Mouse (Mus musculus) retina, postnatal 1 day (tissue): ENCODE results near the gene Tirap.
A peak's percentile ranks its signal among the peaks of the same experiment; 100 is the strongest.
"Not testable (repeated sequence)": the region's sequence is repeated elsewhere in the genome, so short reads cannot be mapped to it uniquely, and the experiment has no call there.

Source experiments
- DNase-seq: peaks from one replicate; pipeline ENCODE4 v3.0.0-alpha.2; 2012

Tirap gene

GRCm38 (mm10) chr9:35187351-35187903, 12.7 kb downstream of the Tirap start:
- no peak for DNase-seq

GRCm38 (mm10) chr9:35186430-35186829, 13.7 kb downstream of the Tirap start:
- DNase-seq = no peak

GRCm38 (mm10) chr9:35183359-35183758, 16.7 kb downstream of the Tirap start:
- DNase-seq = no peak

GRCm38 (mm10) chr9:35182832-35183231, 17.3 kb downstream of the Tirap start:
- DNase-seq = no peak

GRCm38 (mm10) chr9:35176124-35176659, 23.9 kb downstream of the Tirap start:
- no peak for DNase-seq

GRCm38 (mm10) chr9:35175251-35176123, 24.6 kb downstream of the Tirap start, which contains the start of gene Dcps:
TSS of gene Dcps (minus strand) at chr9:35176061.
- peak; percentile 96 for DNase-seq

- no peak for DNase-seq
These were observed 26.8 kb downstream of the Tirap start for GRCm38 (mm10) chr9:35173331-35173730.

GRCm38 (mm10) chr9:35170071-35170470, 30.0 kb downstream of the Tirap start:
- DNase-seq = no peak

GRCm38 (mm10) chr9:35166798-35167635, 33.1 kb downstream of the Tirap start:
- peak; percentile 92 for DNase-seq

GRCm38 (mm10) chr9:35166144-35166797, 33.8 kb downstream of the Tirap start:
- peak; percentile 77 for DNase-seq

GRCm38 (mm10) chr9:35164142-35164874, 35.8 kb downstream of the Tirap start:
- no peak for DNase-seq

- no peak for DNase-seq
These were observed 36.9 kb downstream of the Tirap start for GRCm38 (mm10) chr9:35163011-35163690.

GRCm38 (mm10) chr9:35161721-35162120, 38.4 kb downstream of the Tirap start:
- no peak for DNase-seq

GRCm38 (mm10) chr9:35160662-35161061, 39.4 kb downstream of the Tirap start:
- no peak for DNase-seq

GRCm38 (mm10) chr9:35158477-35158876, 41.6 kb downstream of the Tirap start:
- no peak for DNase-seq

- DNase-seq = no peak
These were observed 43.2 kb downstream of the Tirap start for GRCm38 (mm10) chr9:35156862-35157261.

GRCm38 (mm10) chr9:35156002-35156710, 43.9 kb downstream of the Tirap start:
- DNase-seq = peak; percentile 11

GRCm38 (mm10) chr9:35152923-35153322, 47.2 kb downstream of the Tirap start:
- DNase-seq = peak; percentile 13

- DNase-seq = not testable (repeated sequence)
These were observed 51.3 kb downstream of the Tirap start for GRCm38 (mm10) chr9:35148822-35149221.

GRCm38 (mm10) chr9:35147261-35147660, 52.8 kb downstream of the Tirap start:
- DNase-seq = not testable (repeated sequence)
